9 mouse cellular contexts compared by ENCODE assay signal in the genomic region with DNA sequence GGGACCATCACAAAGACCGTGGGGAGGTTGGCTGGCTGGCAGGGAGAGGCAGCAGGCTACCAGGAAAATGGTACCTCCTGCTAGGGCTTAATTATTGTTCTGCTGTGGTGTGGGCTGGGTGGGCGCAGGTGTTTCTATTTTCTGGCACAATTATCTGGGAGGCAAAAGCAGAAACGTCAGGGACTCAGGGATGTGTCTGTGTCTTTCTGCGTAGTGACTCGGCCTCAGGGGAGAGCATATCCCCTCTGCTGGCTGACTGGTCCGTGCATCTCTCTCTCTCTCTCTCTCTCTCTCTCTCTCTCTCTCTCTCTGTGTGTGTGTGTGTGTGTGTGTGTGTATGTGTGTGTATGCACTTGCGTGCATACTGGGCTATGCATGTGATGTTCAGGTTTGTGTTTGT.
DNase-seq lines count a peak whose midpoint lies in the region; ATAC-seq and TF ChIP-seq lines count a peak whose summit lies in the region.
"Had no signal": no experiment of that assay in that cellular context is flagged by ENCODE, and none has a peak within 500 bp of the region (broad histone marks: within the 10 kb centered on the region; RNA-seq: fewer than 3 reads in every experiment).

No protein-coding gene starts in this region.

- H3K4me2 ChIP-seq in heart, postnatal 0 days (ENCODE audit: low read depth, low read length), result no peak overlapping the region
- H3K4me2 ChIP-seq in neural tube, embryonic 13.5 days, result no peak overlapping the region
- no peak overlapping the region for H3K4me2 ChIP-seq in neural tube, embryonic 15.5 days
- no peak overlapping the region for H3K4me2 ChIP-seq in hindbrain, embryonic 15.5 days

- no peaks in the 10 kb centered on the region for H3K9me3 ChIP-seq in heart, postnatal 0 days (replicated peaks; ENCODE audit: control insufficient read depth, low read length)
- no peaks in the 10 kb centered on the region for H3K9me3 ChIP-seq in neural tube, embryonic 13.5 days
- no peaks in the 10 kb centered on the region for H3K9me3 ChIP-seq in neural tube, embryonic 15.5 days (replicated peaks)
- no peaks in the 10 kb centered on the region for H3K9me3 ChIP-seq in hindbrain, embryonic 15.5 days

- no peaks in the 10 kb centered on the region for H3K27me3 ChIP-seq in heart, postnatal 0 days (ENCODE audit: control insufficient read depth, insufficient read depth, low read length)
- no peaks in the 10 kb centered on the region for H3K27me3 ChIP-seq in neural tube, embryonic 13.5 days
- H3K27me3 ChIP-seq in neural tube, embryonic 15.5 days (replicated peaks), result no peaks in the 10 kb centered on the region
- no peaks in the 10 kb centered on the region for H3K27me3 ChIP-seq in hindbrain, embryonic 15.5 days

- no peak for DNase-seq in heart, postnatal 0 days (ENCODE audit: low spot score)
- DNase-seq in heart, postnatal 36 days, result no peak
- DNase-seq in kidney, adult 8-10 months, result no peak
- no peak for DNase-seq in layer of hippocampus, postnatal 14 days (ENCODE audit: low spot score in 2 of 2)

- H3K27ac ChIP-seq in heart, postnatal 0 days (ENCODE audit: low read depth), result 0 out of 2 replicates have a peak overlapping the region, but pooled peaks have one; percentile 0
- peak overlapping the region; percentile 75 for H3K27ac ChIP-seq in neural tube, embryonic 13.5 days (replicated peaks)
- H3K27ac ChIP-seq in neural tube, embryonic 15.5 days (replicated peaks), result no peak overlapping the region
- H3K27ac ChIP-seq in hindbrain, embryonic 15.5 days (replicated peaks), result peak overlapping the region; percentile 49; the same call in 1 of the 2 replicates
- H3K27ac ChIP-seq: liver, embryonic 14.5 days had no signal

- 48% methylated on average over 7 of the region's 7 CpGs for WGBS in heart, postnatal 0 days
- WGBS in neural tube, embryonic 13.5 days, result 51% methylated on average over 7 of the region's 7 CpGs
- WGBS in neural tube, embryonic 15.5 days, result 30% methylated on average over 7 of the region's 7 CpGs
- 31% methylated on average over 7 of the region's 7 CpGs for WGBS in hindbrain, embryonic 15.5 days

- no peak for TF ChIP-seq CTCF in heart, postnatal 0 days (IDR thresholded peaks at IDR 0.05; ENCODE audit: low read depth)

- intact Hi-C loops in heart, postnatal 36 days (cut with DNase I), result loop anchor here (2.0 kb wide), 1 partner anchor 17 kb away; no protein-coding TSS in a partner anchor

- H3K4me1 ChIP-seq in heart, postnatal 0 days (ENCODE audit: control insufficient read depth, insufficient read depth), result peaks cover 10% of the 10 kb centered on the region; the same call in 1 of the 2 replicates
- peaks cover 44% of the 10 kb centered on the region for H3K4me1 ChIP-seq in neural tube, embryonic 13.5 days (replicated peaks)
- H3K4me1 ChIP-seq in neural tube, embryonic 15.5 days, result peaks cover 28% of the 10 kb centered on the region
- peaks cover 21% of the 10 kb centered on the region for H3K4me1 ChIP-seq in hindbrain, embryonic 15.5 days (replicated peaks)

- H3K36me3 ChIP-seq in heart, postnatal 0 days (replicated peaks; ENCODE audit: control insufficient read depth, insufficient read depth, low read length), result no peaks in the 10 kb centered on the region
- H3K36me3 ChIP-seq in neural tube, embryonic 13.5 days, result no peaks in the 10 kb centered on the region
- H3K36me3 ChIP-seq in neural tube, embryonic 15.5 days, result no peaks in the 10 kb centered on the region
- H3K36me3 ChIP-seq in hindbrain, embryonic 15.5 days, result no peaks in the 10 kb centered on the region

- TF ChIP-seq EP300 in heart, postnatal 0 days (IDR thresholded peaks at IDR 0.05; ENCODE audit: low read depth), result no peak

- H3K4me3 ChIP-seq in heart, postnatal 0 days (ENCODE audit: low read depth, low read length), result no peak overlapping the region
- no peak overlapping the region for H3K4me3 ChIP-seq in neural tube, embryonic 13.5 days
- no peak overlapping the region for H3K4me3 ChIP-seq in neural tube, embryonic 15.5 days (replicated peaks)
- H3K4me3 ChIP-seq in hindbrain, embryonic 15.5 days, result no peak overlapping the region

- H3K9ac ChIP-seq in heart, postnatal 0 days (replicated peaks; ENCODE audit: low read depth, low read length), result no peak overlapping the region
- H3K9ac ChIP-seq in neural tube, embryonic 13.5 days, result no peak overlapping the region
- no peak overlapping the region for H3K9ac ChIP-seq in neural tube, embryonic 15.5 days (replicated peaks)
- H3K9ac ChIP-seq in hindbrain, embryonic 15.5 days, result no peak overlapping the region
- H3K9ac ChIP-seq: liver, embryonic 14.5 days had no signal

- ATAC-seq in heart, postnatal 0 days (ENCODE audit: insufficient read depth, low read depth), result 0 out of 2 replicates have a peak, but pooled peaks have one; percentile 6
- ATAC-seq in neural tube, embryonic 13.5 days (ENCODE audit: low read depth), result peak; percentile 51
- no peak for ATAC-seq in neural tube, embryonic 15.5 days (ENCODE audit: low FRiP score)
- peak; percentile 36; the same call in 1 of the 2 replicates for ATAC-seq in hindbrain, embryonic 15.5 days (ENCODE audit: low FRiP score, low read depth)
- ATAC-seq: CD4-positive, CD25-positive, alpha-beta regulatory T cell, adult 4 months had no signal
